Mouse (Mus musculus) ES-Bruce4 (cell line): Measurements from ENCODE around the gene Grxcr1. TPM values are rescaled to one million over a fixed set of nuclear protein-coding genes. Genes with fewer than 3 reads are reported as not detected.

ENCODE experiments used
- H3K27ac ChIP-seq: 2 replicates; pipeline ENCODE4 v1.5.1; 2012; ENCODE audit warnings: low read length, inconsistent platforms; ENCODE audit not compliant: insufficient read depth
- H3K27me3 ChIP-seq: 2 replicates; pipeline ENCODE4 v1.6.1; 2012; ENCODE audit warnings: mild to moderate bottlenecking, low read length, inconsistent platforms; ENCODE audit not compliant: control insufficient read depth, poor library complexity, insufficient read depth, severe bottlenecking
- H3K36me3 ChIP-seq: 2 replicates; pipeline ENCODE4 v1.6.1; 2012; ENCODE audit warnings: inconsistent platforms, mild to moderate bottlenecking, low read length, moderate library complexity; ENCODE audit not compliant: control insufficient read depth, poor library complexity, insufficient read depth, severe bottlenecking
- H3K4me1 ChIP-seq: one replicate; pipeline ENCODE4 v1.8.1; 2011; ENCODE audit warnings: low read length; ENCODE audit not compliant: control insufficient read depth, insufficient read depth
- H3K4me3 ChIP-seq: 2 replicates; pipeline ENCODE4 v1.5.1; 2011; ENCODE audit warnings: low read depth, mild to moderate bottlenecking, low read length
- H3K9ac ChIP-seq: 2 replicates; pipeline ENCODE4 v1.6.1; 2012; ENCODE audit warnings: low read depth, mild to moderate bottlenecking, inconsistent platforms; ENCODE audit not compliant: poor library complexity, severe bottlenecking
- H3K9me3 ChIP-seq: replicated peaks from 2 replicates; pipeline ENCODE4 v1.6.1; 2012; ENCODE audit warnings: mild to moderate bottlenecking, low read length, inconsistent platforms; ENCODE audit not compliant: control insufficient read depth, poor library complexity, insufficient read depth, severe bottlenecking
- CTCF ChIP-seq: IDR thresholded peaks from one replicate; pipeline ENCODE4 v1.8.1; 2011; ENCODE audit warnings: low read depth, low read length
- EP300 ChIP-seq: IDR thresholded peaks from 2 replicates; pipeline ENCODE4 v1.6.1; 2011; ENCODE audit warnings: low read depth, low read length; ENCODE audit not compliant: insufficient read depth
- POLR2A ChIP-seq: IDR thresholded peaks from one replicate; pipeline ENCODE4 v1.8.1; 2011; ENCODE audit warnings: low read length; ENCODE audit not compliant: insufficient read depth
- polyA plus RNA-seq: library from polyadenylated mRNA; stranded (reverse); fragments of >200 nt; gene quantifications from 2 replicates; pipeline ENCODE4 v1.2.4, GENCODE M21; 2011; ENCODE audit warnings: low read depth; ENCODE audit not compliant: missing spikeins, insufficient read depth, insufficient read length

Gene Grxcr1
- polyA plus RNA-seq, 1 experiment, result not detected

DNA sequence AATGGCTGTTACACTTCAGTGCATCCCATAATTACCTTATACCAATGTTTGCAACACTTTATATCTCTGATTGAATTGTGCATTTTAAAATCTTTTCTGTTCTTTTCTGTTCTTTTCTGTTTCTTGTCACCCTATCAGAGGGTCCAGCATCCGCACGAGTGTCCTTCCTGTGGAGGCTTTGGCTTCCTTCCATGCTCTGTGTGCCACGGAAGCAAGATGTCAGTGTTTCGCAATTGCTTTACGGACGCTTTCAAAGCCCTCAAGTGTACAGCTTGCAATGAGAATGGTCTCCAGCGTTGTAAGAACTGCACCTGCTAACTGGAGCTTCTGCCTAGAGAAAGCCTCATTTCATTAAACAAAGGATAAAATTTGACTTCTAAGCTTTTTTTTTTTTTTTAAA is 134.3 kb downstream of the Grxcr1 start:
- no peaks in the 10 kb centered on the region for H3K36me3 ChIP-seq
- no peak overlapping the region for H3K9ac ChIP-seq
- no peaks in the 10 kb centered on the region for H3K4me1 ChIP-seq
- H3K27ac ChIP-seq, result no peak overlapping the region
- H3K9me3 ChIP-seq, result no peaks in the 10 kb centered on the region
- H3K4me3 ChIP-seq, result no peak overlapping the region
- TF ChIP-seq EP300, result no peak
- no peak for TF ChIP-seq CTCF
- no peak for TF ChIP-seq POLR2A
- no peaks in the 10 kb centered on the region for H3K27me3 ChIP-seq

Other genes with a start within 250 kb of the Grxcr1 start
- 15.5 and 20.6 TPM in 2 replicates for gene Atp8a1, start 184.4 kb upstream of the Grxcr1 start, polyA plus RNA-seq
- gene Gm5108, start 90.2 kb upstream of the Grxcr1 start, polyA plus RNA-seq, result not detected in 2 replicates
- not detected in 2 replicates for gene Gm21905, start 85.4 kb upstream of the Grxcr1 start, polyA plus RNA-seq